Mouse (Mus musculus): Measurements from ENCODE around the gene Chrnb1. TPM values are rescaled to one million over a fixed set of nuclear protein-coding genes. Genes with fewer than 3 reads are reported as not detected.

Gene Chrnb1
- polyA plus RNA-seq, 1 experiment: 4.6 TPM

- TF ChIP-seq POLR2A (IDR thresholded peaks at IDR 0.05; ENCODE audit: low read depth, low read length) (no peak), CTCF (IDR thresholded peaks at IDR 0.05; ENCODE audit: borderline replicate concordance, insufficient read depth, low read length) (no peak)
- no peak overlapping the region for H3K27ac ChIP-seq (ENCODE audit: insufficient read depth, low read length)
- no peak overlapping the region for H3K4me3 ChIP-seq (ENCODE audit: insufficient read depth, low read length)
- H3K4me1 ChIP-seq (ENCODE audit: control insufficient read depth, insufficient read depth, low read length): no peaks in the 10 kb centered on the region
Measured at GRCm38 (mm10) chr11:69778258-69778982, 17.3 kb downstream of the Chrnb1 start.

DNA sequence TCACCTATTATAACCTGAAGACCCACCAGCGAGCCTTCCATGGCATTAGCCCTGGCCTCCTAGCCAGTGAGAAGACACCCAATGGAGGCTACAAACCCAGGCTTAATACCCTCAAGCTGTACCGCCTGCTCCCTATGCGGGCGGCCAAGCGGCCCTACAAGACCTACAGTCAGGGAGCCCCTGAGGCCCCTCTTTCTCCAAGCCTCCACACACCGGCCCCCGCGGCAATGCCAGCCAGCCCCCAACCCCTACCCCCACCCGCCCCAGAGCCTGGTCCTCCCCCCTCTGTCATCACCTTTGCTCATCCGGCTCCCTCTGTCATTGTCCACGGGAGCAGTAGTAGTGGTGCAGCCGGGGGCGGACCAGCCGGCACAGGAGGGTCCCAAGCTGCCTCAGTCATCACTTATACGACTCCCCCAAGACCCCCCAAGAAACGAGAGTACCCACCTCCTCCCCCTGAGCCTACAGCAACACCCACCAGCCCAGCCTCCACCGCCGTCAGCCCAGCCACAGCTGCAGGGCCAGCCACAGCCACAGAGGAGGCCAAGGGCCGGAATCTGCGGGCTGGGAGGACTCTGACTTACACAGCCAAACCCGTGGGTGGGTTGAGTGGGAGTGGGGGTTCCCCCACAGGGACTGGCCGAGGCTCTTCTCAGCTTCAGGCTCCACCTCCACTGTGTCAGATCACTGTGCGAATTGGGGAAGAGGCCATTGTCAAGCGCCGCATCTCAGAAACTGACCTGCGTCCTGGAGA lies 18.1 kb downstream of the Chrnb1 start:
- H3K27ac ChIP-seq (ENCODE audit: insufficient read depth, low read length): no peak overlapping the region
- no peak overlapping the region for H3K4me3 ChIP-seq (ENCODE audit: insufficient read depth, low read length)
- no peaks in the 10 kb centered on the region for H3K4me1 ChIP-seq (ENCODE audit: control insufficient read depth, insufficient read depth, low read length)
- TF ChIP-seq POLR2A (IDR thresholded peaks at IDR 0.05; ENCODE audit: low read depth, low read length) (no peak), CTCF (IDR thresholded peaks at IDR 0.05; ENCODE audit: borderline replicate concordance, insufficient read depth, low read length) (no peak)

DNA sequence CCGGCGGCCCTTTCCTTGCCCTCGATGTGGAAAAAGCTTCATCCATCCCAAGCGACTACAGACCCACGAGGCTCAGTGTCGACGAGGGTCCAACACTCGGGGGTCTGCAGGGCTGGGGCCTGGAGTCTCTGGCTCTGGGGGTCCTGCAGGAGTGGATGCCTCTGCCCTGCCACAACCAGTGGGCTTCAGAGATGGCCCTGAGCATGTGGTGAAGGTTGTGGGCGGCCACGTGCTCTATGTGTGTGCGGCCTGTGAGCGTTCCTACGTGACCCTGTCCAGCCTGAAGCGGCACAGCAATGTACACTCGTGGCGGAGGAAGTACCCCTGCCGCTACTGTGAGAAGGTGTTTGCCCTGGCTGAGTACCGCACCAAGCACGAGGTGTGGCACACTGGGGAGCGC lies 19.3 kb downstream of the Chrnb1 start:
- Histone ChIP-seq H3K27ac (ENCODE audit: insufficient read depth, low read length) (no peak overlapping the region), H3K4me3 (ENCODE audit: insufficient read depth, low read length) (no peak overlapping the region), H3K4me1 (ENCODE audit: control insufficient read depth, insufficient read depth, low read length) (no peaks in the 10 kb centered on the region)
- TF ChIP-seq POLR2A (IDR thresholded peaks at IDR 0.05; ENCODE audit: low read depth, low read length) (no peak), CTCF (IDR thresholded peaks at IDR 0.05; ENCODE audit: borderline replicate concordance, insufficient read depth, low read length) (no peak)

DNA sequence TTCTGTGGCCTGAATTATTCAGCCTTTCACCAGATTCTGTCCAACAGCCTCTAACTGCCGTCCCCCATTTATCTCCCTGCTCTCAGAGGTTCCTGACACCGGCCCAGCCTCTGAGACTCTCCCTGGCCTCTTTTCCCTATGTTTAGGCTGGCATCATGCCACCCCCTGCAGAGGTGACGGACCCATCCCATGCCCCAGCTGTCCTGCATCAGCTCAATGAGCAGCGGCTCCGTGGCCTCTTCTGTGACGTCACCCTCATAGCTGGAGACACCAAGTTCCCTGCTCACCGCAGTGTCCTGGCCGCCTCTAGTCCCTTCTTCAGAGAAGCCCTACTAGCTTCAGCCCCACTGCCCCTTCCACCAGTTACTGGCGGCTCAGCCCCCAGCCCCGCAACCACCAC lies 20.0 kb downstream of the Chrnb1 start:
- Histone ChIP-seq H3K4me1 (ENCODE audit: control insufficient read depth, insufficient read depth, low read length) (no peaks in the 10 kb centered on the region), H3K4me3 (ENCODE audit: insufficient read depth, low read length) (no peak overlapping the region), H3K27ac (ENCODE audit: insufficient read depth, low read length) (no peak overlapping the region)
- TF ChIP-seq CTCF (IDR thresholded peaks at IDR 0.05; ENCODE audit: borderline replicate concordance, insufficient read depth, low read length): no peak
- no peak for TF ChIP-seq POLR2A (IDR thresholded peaks at IDR 0.05; ENCODE audit: low read depth, low read length)

DNA sequence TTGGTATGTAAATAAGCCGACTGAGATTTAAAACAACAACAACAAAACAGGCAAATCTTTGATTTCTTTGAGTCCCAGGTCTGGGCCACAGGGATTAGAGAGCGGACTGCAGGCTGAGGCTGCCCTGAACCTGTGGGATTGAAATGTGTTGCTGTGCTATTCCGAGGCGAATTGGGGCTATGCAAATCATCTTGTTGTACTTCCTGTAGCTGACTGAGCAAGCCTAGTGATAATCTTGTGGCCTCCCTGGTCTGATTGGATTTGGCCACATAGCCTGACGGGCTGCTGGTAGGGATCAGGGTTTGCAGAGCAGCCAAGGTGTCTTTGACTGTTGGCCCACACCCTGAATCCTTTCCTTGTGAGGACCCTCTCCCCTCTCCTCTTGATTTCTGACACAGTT lies 20.8 kb downstream of the Chrnb1 start:
- H3K27ac ChIP-seq (ENCODE audit: insufficient read depth, low read length): no peak overlapping the region
- H3K4me3 ChIP-seq (ENCODE audit: insufficient read depth, low read length): no peak overlapping the region
- no peak for TF ChIP-seq POLR2A (IDR thresholded peaks at IDR 0.05; ENCODE audit: low read depth, low read length)
- H3K4me1 ChIP-seq (ENCODE audit: control insufficient read depth, insufficient read depth, low read length): no peaks in the 10 kb centered on the region

DNA sequence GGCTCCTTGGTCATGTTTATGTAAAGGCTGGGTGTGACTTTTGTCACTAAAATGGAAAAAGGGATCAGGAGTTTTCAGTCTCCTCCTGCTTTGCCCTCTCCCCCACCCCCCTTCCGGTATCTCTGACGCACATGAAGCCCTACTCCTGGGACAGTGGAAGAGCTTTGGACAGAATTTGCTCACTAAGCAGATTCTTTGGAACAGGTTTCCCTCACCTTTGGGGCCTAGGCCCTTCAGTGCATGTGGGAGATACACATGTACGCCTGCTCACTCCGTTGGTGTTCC lies 28.2 kb downstream of the Chrnb1 start:
- no peak for TF ChIP-seq POLR2A (IDR thresholded peaks at IDR 0.05; ENCODE audit: low read depth, low read length)
- TF ChIP-seq CTCF (IDR thresholded peaks at IDR 0.05; ENCODE audit: borderline replicate concordance, insufficient read depth, low read length): no peak
- no peak overlapping the region for H3K27ac ChIP-seq (ENCODE audit: insufficient read depth, low read length)
- H3K4me3 ChIP-seq (ENCODE audit: insufficient read depth, low read length): no peak overlapping the region
- H3K4me1 ChIP-seq (ENCODE audit: control insufficient read depth, insufficient read depth, low read length): peaks cover 13% of the 10 kb centered on the region; the same call in 1 of the 2 replicates

DNA sequence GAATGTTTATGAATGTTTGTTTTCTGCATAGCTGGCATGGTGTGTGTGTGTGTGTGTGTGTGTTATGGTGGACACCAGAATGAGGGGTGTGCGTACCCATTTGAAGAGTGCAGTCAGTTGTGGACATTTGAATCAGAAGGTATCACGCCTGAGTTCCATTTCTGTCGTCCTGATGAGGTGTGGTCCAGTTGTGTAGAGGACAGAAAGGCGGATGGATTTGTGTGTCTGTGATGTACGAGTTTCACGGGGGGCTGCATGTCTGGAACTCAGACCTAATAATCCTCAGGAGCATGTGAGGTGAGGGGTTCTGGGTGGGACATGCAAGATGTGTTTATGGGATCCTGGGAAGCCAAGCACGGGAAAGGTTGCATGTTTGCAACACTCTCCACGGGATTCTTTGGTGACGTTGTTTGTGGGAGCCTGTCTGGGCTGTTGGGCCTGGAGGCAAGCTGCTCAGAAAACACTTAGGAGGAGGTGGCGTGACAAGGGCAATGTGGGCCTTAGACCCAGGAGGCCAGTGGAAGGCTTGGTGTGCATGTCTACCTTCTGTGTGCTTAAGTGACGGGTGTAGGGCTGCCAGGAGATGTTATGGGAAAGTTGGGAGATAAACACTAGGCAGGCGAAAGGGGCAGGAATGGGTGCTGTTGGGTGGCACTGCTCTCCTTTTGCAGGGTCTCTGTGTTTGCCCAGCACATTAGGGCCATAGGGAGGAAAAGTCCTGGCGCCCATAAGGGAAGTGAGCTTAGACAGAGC lies 28.7 kb downstream of the Chrnb1 start:
- TF ChIP-seq CTCF (IDR thresholded peaks at IDR 0.05; ENCODE audit: borderline replicate concordance, insufficient read depth, low read length): no peak
- TF ChIP-seq POLR2A (IDR thresholded peaks at IDR 0.05; ENCODE audit: low read depth, low read length): no peak
- H3K4me1 ChIP-seq (ENCODE audit: control insufficient read depth, insufficient read depth, low read length): peaks cover 13% of the 10 kb centered on the region; the same call in 1 of the 2 replicates
- H3K4me3 ChIP-seq (ENCODE audit: insufficient read depth, low read length): peak overlapping the region; percentile 88
- H3K27ac ChIP-seq (ENCODE audit: insufficient read depth, low read length): no peak overlapping the region

DNA sequence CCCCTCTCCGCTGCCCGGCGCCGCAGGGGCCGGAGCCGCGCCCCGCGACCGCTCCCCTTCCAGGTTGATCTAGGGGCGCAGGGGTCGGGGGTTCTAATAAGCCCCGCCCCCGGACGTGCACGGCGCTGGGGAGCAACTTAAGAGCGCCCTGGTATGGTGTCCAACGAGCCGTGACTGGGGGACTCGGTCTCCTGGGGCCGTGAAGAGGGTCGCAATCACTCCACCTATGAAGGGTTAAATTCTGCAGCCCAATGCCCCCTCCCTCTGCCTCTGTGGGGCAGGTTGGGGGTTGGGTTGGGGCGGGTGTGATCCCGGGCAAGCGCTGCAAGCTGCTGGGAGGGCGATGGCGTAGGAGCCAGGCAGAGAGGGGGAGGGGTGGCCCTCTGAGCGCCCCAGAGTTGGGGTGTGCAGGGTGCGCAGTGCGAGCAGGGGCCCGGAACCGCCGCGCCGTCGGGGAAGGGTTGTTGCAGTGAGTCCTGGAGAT lies 29.6 kb downstream of the Chrnb1 start:
- peak overlapping the region; percentile 88 for H3K4me3 ChIP-seq (ENCODE audit: insufficient read depth, low read length)
- peak overlapping the region; percentile 38; the same call in 1 of the 2 replicates for H3K27ac ChIP-seq (ENCODE audit: insufficient read depth, low read length)
- no peak for TF ChIP-seq CTCF (IDR thresholded peaks at IDR 0.05; ENCODE audit: borderline replicate concordance, insufficient read depth, low read length)
- peak; percentile 34; the same call in 1 of the 2 replicates for TF ChIP-seq POLR2A (IDR thresholded peaks at IDR 0.05; ENCODE audit: low read depth, low read length)
- peaks cover 13% of the 10 kb centered on the region; the same call in 1 of the 2 replicates for H3K4me1 ChIP-seq (ENCODE audit: control insufficient read depth, insufficient read depth, low read length)

DNA sequence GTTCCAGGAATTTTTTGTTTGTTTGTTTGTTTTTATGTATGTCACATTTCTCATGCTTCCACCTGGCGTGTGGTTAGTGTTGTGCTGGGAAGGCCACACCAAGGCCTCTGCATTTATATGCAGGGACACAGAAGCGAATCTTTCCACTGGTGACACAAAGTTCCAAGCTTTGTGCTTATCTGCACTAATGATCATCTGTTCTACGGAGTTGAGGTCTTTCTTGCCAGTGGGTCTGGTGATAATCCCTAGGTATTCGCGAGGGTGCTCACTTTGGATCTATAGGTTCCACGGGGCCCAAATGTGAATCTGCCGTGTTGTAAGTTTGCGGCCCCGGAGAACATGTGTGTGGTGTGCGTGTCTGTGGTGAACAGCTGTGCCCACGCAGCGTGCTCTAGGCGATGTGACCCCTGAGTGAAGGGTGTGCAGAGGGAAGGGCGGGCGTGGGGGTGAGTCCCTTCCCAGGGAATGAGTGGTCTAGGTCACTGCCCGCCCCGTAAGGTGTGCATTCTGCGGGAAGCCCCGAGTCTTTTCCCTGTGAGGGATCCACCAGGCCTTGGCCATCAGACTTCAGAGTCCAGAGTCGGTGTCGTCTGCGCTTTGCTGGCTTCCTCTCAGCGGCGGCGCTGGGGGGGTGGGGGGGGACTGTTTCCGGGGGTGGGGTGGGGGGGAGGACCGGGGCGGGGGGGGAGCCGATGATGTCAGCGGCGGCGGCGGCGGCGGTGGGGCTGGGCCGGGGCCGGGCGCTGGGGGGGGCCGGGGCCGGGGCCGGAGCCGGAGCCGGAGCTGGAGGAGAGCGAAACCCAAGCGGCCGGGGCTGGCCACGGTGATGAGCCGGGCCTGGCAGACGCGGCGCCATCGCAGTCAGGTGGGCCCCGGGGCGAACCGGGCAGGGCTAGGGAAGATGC lies 30.3 kb downstream of the Chrnb1 start, which contains the start of gene Zbtb4:
Gene Zbtb4 (plus strand): TSS at position 692 of the 905 bp plus-strand sequence.
- H3K4me1 ChIP-seq (ENCODE audit: control insufficient read depth, insufficient read depth, low read length): peaks cover 13% of the 10 kb centered on the region; the same call in 1 of the 2 replicates
- TF ChIP-seq POLR2A (IDR thresholded peaks at IDR 0.05; ENCODE audit: low read depth, low read length) (peak; percentile 67), CTCF (IDR thresholded peaks at IDR 0.05; ENCODE audit: borderline replicate concordance, insufficient read depth, low read length) (no peak)
- H3K27ac ChIP-seq (ENCODE audit: insufficient read depth, low read length): peak within 1 kb of the TSS; percentile 38; the same call in 1 of the 2 replicates
- peak within 1 kb of the TSS; percentile 88 for H3K4me3 ChIP-seq (ENCODE audit: insufficient read depth, low read length)
